Mouse (Mus musculus) megakaryocyte, embryonic 14.5 days (primary cell): Measurements from ENCODE around the gene Prm2. TPM values are rescaled to one million over a fixed set of nuclear protein-coding genes. Genes with fewer than 3 reads are reported as not detected.

ENCODE experiments used
- H3K27me3 ChIP-seq: replicated peaks from 2 replicates; pipeline ENCODE3; 2012; ENCODE audit warnings: inconsistent platforms
- H3K36me3 ChIP-seq: replicated peaks from 2 replicates; pipeline ENCODE3; 2012; ENCODE audit warnings: low read length, inconsistent platforms, mixed read lengths
- H3K4me1 ChIP-seq: 2 replicates; pipeline ENCODE4 v1.6.1; 2012; ENCODE audit warnings: inconsistent platforms
- H3K4me3 ChIP-seq: replicated peaks from 2 replicates; pipeline ENCODE3; 2012; ENCODE audit warnings: moderate library complexity, mild to moderate bottlenecking, inconsistent platforms
- H3K9me3 ChIP-seq: 2 replicates; pipeline ENCODE4 v1.6.1; 2012; ENCODE audit warnings: inconsistent platforms
- FLI1 ChIP-seq: IDR thresholded peaks from 2 replicates; pipeline ENCODE4 v1.6.1; 2012; ENCODE audit warnings: low read length, inconsistent platforms, mixed read lengths
- GATA1 ChIP-seq: IDR thresholded peaks from 3 replicates; pipeline ENCODE4 v1.6.1; 2012; ENCODE audit warnings: mixed read lengths, low read length, inconsistent platforms, borderline replicate concordance
- polyA plus RNA-seq: library from polyadenylated mRNA; stranded (reverse); fragments of >175 nt; gene quantifications from 2 replicates; pipeline ENCODE4 v1.2.3, GENCODE M21; 2012; ENCODE audit warnings: low replicate concordance; ENCODE audit not compliant: insufficient read depth

Prm2 gene
- polyA plus RNA-seq, 1 experiment: not detected

DNA sequence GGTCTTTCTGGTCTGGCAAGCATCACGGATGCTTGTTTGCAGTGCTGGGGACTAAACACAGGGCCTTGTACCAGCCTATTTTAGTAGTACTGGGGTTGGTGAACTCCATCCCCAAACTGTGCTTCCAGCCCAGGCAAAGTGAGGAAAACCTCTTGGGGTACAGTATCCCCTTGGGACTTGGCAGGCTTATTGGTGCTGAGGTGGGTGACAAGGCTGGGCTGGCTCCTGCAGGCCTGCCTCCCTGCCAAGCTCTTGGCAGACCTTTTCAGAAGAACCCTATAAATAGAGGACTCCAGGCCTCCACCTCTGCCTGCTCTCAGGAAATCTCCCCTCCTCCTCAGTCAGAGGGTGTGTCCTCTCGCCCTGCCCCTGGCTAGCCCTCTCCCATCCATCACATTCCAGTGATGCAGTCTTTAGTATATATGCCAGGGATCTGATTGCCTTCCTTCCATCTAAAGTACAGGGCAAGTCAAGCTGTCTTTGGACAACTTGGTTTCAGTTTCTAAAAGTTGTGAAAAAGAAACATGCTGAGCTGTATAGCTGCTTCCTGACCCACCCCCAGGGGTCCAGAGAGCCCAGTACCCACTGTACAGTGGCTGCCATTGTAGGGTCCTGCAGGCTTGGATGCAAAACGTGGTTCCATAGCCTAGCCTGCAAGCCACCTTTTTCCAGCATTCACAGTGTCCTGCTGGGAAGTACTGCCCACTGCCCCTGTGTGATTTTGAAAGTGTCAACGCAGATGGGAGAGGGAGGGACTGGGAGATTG is 9.0 kb downstream of the Prm2 start:
- Histone ChIP-seq H3K4me1 (peaks cover 59% of the 10 kb centered on the region), H3K9me3 (no peaks in the 10 kb centered on the region), H3K36me3 (peaks cover 10% of the 10 kb centered on the region), H3K4me3 (peak overlapping the region; percentile 99), H3K27me3 (peaks cover 45% of the 10 kb centered on the region)
- TF ChIP-seq GATA1: no peak
- TF ChIP-seq FLI1: no peak

DNA sequence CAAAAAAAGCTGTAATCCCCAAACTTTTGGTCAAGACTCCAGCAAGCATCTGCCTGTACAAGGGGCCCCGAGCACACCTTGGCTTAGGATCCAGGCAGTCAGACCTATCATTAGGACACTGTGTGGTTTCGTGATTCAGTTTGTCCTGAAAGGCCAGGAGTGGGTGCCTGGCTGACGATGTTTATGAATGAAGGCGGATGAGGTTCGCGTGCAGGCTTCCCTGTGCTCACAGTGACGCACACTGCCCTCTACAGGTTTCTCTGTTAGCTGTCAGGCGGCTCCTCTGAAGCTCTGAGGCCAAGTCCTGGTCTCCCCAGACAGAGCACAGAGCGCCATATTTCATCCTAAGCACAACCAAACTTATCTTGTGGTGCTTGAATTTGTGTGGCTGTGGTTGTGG is 9.6 kb downstream of the Prm2 start:
- Histone ChIP-seq H3K4me1 (peaks cover 66% of the 10 kb centered on the region), H3K9me3 (no peaks in the 10 kb centered on the region), H3K27me3 (peaks cover 38% of the 10 kb centered on the region), H3K36me3 (peaks cover 15% of the 10 kb centered on the region), H3K4me3 (peak overlapping the region; percentile 99)
- TF ChIP-seq GATA1 (no peak), FLI1 (no peak)

DNA sequence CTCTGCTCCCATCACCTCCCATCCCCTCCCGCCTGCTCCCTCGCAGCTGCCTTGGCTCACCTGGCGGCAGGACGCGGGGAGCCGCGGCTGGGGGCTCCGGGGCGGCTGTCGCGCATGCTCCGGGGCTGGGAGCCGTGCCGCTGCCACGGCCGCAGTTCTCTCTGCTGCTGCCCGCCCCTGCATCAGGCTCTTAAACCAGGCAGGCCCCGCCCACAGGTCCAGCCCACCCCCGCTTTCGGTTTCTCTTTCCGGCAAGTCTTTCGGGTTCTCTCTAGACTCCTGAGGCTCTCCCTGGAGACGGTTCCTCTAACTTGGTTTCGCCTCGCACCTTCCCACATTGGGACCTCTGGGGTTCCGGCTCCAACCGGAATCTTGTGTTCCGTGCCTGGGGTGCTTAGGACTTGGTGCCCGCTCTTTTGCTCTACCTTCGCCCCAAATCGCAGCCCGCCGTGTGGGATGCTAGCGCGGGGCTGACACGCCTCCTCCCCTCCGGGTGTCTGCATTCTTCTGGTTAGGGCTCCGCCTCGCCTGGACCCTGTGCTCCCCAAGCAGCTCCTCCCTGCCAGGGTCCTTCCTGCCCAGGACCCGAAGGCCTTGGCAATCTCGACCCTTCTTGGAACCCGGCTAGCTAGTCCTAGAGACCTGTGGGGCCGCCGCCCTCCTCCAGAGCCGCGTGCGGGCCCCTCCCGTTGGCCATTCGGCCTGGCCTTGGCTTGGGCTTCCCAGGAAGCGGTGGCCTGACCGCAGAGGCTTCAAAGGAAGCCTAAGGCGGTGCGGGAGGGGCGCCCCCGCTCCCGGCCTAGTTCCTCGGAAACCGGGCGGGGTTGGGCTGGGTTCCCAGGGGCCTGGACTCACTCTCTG is 10.3 kb downstream of the Prm2 start, which contains the start of gene Socs1:
Gene Socs1 (minus strand): TSS at position 166 of the 861 bp plus-strand sequence.
- TF ChIP-seq FLI1 (no peak), GATA1 (no peak)
- Histone ChIP-seq H3K36me3 (peaks cover 22% of the 10 kb centered on the region), H3K27me3 (peaks cover 36% of the 10 kb centered on the region), H3K4me1 (peaks cover 72% of the 10 kb centered on the region), H3K9me3 (no peaks in the 10 kb centered on the region), H3K4me3 (peak within 1 kb of the TSS; percentile 99)

DNA sequence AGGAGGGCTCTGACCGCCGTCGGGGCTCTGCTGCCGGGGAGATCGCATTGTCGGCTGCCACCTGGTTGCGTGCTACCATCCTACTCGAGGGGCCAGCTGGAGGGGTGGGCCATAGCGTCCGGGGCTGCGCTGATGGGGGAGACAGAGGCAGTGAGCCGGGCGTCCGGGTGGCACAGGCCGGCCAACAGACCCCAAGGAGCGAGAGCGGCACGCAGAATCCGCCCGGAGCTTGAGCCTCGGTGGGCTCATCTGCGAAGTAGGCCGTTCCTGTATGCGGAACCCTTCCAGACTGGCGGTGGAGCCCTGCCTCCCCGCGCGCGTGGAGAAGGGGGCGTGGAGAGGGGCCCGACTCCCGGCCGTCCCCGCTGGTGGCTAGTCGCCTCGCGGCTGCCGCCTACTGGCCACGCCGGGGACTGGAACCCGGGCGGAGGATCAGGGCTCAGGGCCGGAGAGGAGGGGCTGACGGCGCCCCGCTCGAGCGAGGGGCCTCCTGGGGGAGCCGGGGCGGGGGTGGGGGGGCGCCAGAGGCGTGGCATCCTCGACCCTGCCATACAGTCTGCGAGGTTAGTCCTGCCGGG is 11.1 kb downstream of the Prm2 start:
- peaks cover 32% of the 10 kb centered on the region for H3K27me3 ChIP-seq
- peaks cover 27% of the 10 kb centered on the region for H3K36me3 ChIP-seq
- H3K4me3 ChIP-seq: peak overlapping the region; percentile 99
- H3K9me3 ChIP-seq: no peaks in the 10 kb centered on the region
- peaks cover 79% of the 10 kb centered on the region for H3K4me1 ChIP-seq
- TF ChIP-seq GATA1: no peak
- TF ChIP-seq FLI1: no peak

DNA sequence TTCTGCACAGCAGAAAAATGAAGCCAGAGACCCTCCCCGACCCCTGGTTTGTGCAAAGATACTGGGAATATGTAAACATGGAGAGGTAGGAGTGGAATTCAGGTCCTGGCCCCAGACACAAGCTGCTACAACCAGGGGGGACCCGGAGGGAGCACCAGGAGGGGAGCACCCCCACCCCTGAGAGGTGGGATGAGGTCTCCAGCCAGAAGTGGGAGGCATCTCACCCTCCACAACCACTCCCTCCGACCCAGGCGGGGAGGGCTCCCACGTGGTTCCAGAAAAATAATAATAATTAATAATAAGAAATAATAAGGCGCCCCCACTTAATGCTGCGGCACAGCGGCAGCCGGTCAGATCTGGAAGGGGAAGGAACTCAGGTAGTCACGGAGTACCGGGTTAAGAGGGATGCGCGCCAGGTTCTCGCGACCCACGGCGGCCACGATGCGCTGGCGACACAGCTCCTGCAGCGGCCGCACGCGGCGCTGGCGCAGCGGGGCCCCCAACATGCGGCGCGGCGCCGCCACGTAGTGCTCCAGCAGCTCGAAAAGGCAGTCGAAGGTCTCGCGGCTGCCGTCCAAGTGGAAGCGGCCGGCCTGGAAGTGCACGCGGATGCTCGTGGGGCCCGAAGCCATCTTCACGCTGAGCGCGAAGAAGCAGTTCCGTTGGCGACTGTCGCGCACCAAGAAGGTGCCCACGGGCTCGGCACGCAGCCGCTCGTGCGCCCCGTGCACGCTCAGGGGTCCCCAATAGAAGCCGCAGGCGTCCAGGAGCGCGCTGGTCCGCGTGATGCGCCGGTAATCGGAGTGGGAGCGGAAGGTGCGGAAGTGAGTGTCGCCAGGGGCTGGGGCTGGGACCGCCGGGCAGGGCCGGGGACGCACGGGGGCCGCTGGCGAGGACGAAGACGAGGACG is 11.8 kb downstream of the Prm2 start:
- Histone ChIP-seq H3K36me3 (peaks cover 27% of the 10 kb centered on the region), H3K4me3 (peak overlapping the region; percentile 99), H3K27me3 (peaks cover 25% of the 10 kb centered on the region), H3K4me1 (peaks cover 79% of the 10 kb centered on the region), H3K9me3 (no peaks in the 10 kb centered on the region)
- TF ChIP-seq FLI1 (no peak), GATA1 (no peak)

DNA sequence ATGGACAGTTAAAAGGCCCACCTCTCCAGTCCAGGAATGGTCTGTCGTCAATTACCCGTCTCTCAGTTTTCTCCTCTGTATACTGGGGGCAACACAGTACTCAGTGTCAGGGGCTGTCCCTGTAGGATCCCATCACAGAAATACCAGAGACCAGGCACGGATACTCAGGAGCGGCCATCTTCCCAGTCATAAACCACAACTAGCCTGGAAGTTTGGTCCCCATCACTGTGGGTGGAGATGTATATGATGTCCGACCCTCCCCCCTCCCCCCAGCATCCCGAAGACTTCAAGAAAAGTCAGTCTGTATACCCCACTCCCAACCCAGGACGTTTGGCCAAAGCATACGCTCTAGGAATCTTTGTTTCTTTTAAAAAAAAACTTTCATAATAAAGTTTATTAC is 12.5 kb downstream of the Prm2 start:
- H3K4me3 ChIP-seq: peak overlapping the region; percentile 99
- H3K27me3 ChIP-seq: peaks cover 20% of the 10 kb centered on the region
- peaks cover 29% of the 10 kb centered on the region for H3K36me3 ChIP-seq
- H3K4me1 ChIP-seq: peaks cover 78% of the 10 kb centered on the region
- no peaks in the 10 kb centered on the region for H3K9me3 ChIP-seq
- no peak for TF ChIP-seq FLI1
- TF ChIP-seq GATA1: no peak

DNA sequence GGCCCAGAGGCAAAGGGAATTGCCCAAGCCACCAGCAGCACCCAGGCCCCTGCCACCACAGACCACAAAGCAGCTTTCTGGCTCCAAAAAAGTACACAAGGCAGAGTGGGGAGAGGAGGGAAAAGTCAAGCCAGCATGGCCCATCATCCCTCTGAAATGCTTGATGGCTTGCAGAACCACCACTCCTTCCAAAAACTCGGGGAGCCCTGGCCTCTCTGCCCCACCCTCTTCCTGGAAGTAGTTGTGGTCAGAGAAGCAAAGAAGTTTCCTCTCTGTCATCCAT is 12.8 kb downstream of the Prm2 start:
- H3K4me1 ChIP-seq: peaks cover 75% of the 10 kb centered on the region
- peak overlapping the region; percentile 99 for H3K4me3 ChIP-seq
- H3K9me3 ChIP-seq: no peaks in the 10 kb centered on the region
- H3K36me3 ChIP-seq: peaks cover 29% of the 10 kb centered on the region
- H3K27me3 ChIP-seq: peaks cover 18% of the 10 kb centered on the region
- TF ChIP-seq GATA1: no peak
- no peak for TF ChIP-seq FLI1

DNA sequence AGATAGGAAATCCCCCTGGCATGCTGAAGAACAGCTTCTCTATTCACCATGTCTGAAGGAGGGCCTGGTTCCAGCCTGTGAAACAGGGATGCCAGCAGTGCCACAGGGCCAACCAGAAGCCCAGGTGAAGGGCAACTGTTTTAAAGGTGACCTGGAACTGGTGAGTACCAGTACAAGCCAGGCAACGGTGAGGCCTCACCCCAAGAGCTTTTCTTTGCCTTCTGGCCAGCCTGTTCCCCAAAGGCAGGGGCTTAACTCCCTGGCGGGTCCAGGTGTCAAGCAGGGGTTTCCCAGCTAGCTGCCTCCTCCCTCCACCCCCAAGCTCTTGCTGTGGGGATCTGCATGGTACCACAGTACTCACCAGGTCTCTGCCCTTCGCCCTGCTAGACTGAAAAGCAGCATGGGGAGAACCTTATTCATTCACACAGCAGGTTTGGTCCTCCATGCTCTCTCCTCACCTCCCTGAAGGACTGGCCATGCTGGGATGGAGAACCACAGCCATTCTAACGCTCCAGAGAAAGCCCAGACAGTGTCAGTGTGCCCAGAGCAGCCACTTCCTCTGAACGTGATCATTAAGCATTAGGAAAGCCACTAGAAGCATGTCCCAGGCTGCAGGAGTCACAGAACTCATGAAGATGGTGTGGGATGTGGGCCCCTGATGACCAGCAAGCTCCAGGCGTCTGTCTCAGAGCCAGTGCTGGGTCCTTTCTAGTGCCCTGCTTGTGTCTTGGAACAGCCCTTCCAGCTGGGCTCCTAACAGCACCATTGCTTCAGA is 13.4 kb downstream of the Prm2 start:
- Histone ChIP-seq H3K4me3 (peak overlapping the region; percentile 99), H3K36me3 (peaks cover 29% of the 10 kb centered on the region), H3K9me3 (no peaks in the 10 kb centered on the region), H3K4me1 (peaks cover 75% of the 10 kb centered on the region), H3K27me3 (peaks cover 20% of the 10 kb centered on the region)
- TF ChIP-seq GATA1: no peak
- no peak for TF ChIP-seq FLI1
